Mouse (Mus musculus) kidney, postnatal 0 days (tissue): Measurements from ENCODE around the gene Kcnj9. TPM values are rescaled to one million over a fixed set of nuclear protein-coding genes. Genes with fewer than 3 reads are reported as not detected.

ENCODE experiments used
- ATAC-seq: fragments of 200-750 bp; cut with Nextera tagmentation; replicated peaks from 2 replicates; pipeline ENCODE4 v1.8.0; 2017; ENCODE audit warnings: low read depth, moderate number of reproducible peaks, moderate TSS enrichment, moderate library complexity; ENCODE audit not compliant: low FRiP score
- DNase-seq: peaks from one replicate; pipeline ENCODE4 v3.0.0-alpha.2; 2016; ENCODE audit warnings: low spot score
- H3K27ac ChIP-seq: fragments of 300-500 bp; sonication (generic); 2 replicates; pipeline ENCODE4 v1.5.1; 2014; ENCODE audit warnings: mild to moderate bottlenecking
- H3K27me3 ChIP-seq: fragments of 300-500 bp; sonication (generic); 2 replicates; pipeline ENCODE4 v1.6.1; 2014; ENCODE audit warnings: low read length, mixed read lengths; ENCODE audit not compliant: insufficient read depth
- H3K36me3 ChIP-seq: fragments of 300-500 bp; sonication (generic); 2 replicates; pipeline ENCODE4 v1.6.1; 2014; ENCODE audit warnings: low read length, mixed read lengths; ENCODE audit not compliant: insufficient read depth
- H3K4me1 ChIP-seq: fragments of 300-500 bp; sonication (generic); replicated peaks from 2 replicates; pipeline ENCODE4 v1.6.1; 2014; ENCODE audit warnings: antibody characterized with exemption, low read length, mixed read lengths; ENCODE audit not compliant: insufficient read depth
- H3K4me2 ChIP-seq: fragments of 300-500 bp; sonication (generic); 2 replicates; pipeline ENCODE4 v1.6.1; 2014; ENCODE audit warnings: mild to moderate bottlenecking, low read length, moderate library complexity, mixed read lengths
- H3K4me3 ChIP-seq: fragments of 300-500 bp; sonication (generic); replicated peaks from 2 replicates; pipeline ENCODE4 v1.5.1; 2014; ENCODE audit warnings: low read depth, low read length
- H3K9ac ChIP-seq: fragments of 300-500 bp; sonication (generic); 2 replicates; pipeline ENCODE4 v1.6.1; 2014; ENCODE audit warnings: low read depth, low read length
- H3K9me3 ChIP-seq: fragments of 300-500 bp; sonication (generic); replicated peaks from 2 replicates; pipeline ENCODE4 v1.6.1; 2016; ENCODE audit warnings: low read length, inconsistent platforms, mixed read lengths
- CTCF ChIP-seq: IDR thresholded peaks from 2 replicates; pipeline ENCODE4 v1.5.1; 2016; ENCODE audit warnings: antibody characterized with exemption, low read depth, mild to moderate bottlenecking, moderate library complexity
- WGBS: fragments of 180-500 bp; shearing (Covaris S2); extraction: QIAGEN DNeasy Blood & Tissue Kit; methylation state at CpG from one replicate; pipeline ENCODE4 v1.1.7; 2014; 5-methylcytosine and 5-hydroxymethylcytosine counted together
- polyA plus RNA-seq: library from polyadenylated mRNA; unstranded; fragments of >200 nt; fragmentation: Nextera tagmentation; extraction: Ambion mirVana; gene quantifications from 2 replicates; pipeline ENCODE4 v1.2.1, GENCODE M21; 2015

Kcnj9 gene
- polyA plus RNA-seq, 1 experiment from 2014 or later = 0.03 TPM

DNA sequence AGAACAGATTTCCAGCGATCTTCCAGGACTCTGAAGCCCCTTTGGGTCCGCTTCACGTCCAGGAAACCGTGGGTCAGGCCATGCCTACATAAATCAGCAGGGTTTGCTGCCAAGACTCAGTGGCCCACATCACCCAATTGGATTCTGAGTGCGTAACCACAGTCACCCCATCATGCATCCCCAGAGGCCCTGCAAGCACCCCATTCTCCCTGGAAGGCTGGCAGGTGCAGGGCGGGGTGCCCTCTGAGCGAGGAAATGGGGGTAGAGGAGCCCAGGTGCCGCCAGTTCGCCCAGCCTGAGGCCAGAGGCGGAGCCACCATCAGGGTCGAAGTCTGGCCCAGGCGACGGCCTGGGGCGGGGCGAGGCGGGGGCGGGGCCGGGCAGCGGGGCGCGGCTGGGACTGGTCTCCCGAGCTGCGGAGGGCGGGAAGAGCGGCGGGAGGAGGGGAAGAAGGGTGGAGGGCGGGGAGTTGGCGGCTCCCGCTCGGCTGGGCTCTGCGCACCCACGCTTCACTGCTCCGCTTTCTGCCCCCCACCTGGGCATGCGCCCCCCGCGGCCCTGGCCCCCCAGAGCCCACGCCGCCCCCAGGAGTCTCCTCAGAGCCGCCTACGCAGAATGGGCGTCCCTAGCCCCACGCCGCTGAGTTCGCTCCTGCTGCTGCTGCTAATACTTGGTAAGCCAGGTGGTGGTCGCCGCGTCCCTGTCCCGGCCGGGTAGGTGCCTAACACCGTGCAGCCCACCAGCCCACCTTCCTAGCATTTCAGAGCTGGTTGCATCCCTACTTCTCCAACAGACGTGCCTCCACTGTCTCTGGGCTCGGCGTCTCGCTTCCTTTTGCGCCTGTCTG is 17.0 kb downstream of the Kcnj9 start:
- Histone ChIP-seq H3K4me2 (peak overlapping the region; percentile 85), H3K9me3 (no peaks in the 10 kb centered on the region), H3K4me3 (peak overlapping the region; percentile 71), H3K36me3 (0 out of 2 replicates have a peak, but pooled peaks cover under 1% of the 10 kb centered on the region), H3K27ac (peak overlapping the region; percentile 96), H3K9ac (peak overlapping the region; percentile 69), H3K4me1 (0 out of 2 replicates have a peak, but pooled peaks cover 11% of the 10 kb centered on the region), H3K27me3 (no peaks in the 10 kb centered on the region)
- WGBS = 0% methylated on average over 37 of the region's 55 CpGs
- peak; percentile 94 for DNase-seq
- TF ChIP-seq CTCF = no peak
- peak; percentile 69 for ATAC-seq

DNA sequence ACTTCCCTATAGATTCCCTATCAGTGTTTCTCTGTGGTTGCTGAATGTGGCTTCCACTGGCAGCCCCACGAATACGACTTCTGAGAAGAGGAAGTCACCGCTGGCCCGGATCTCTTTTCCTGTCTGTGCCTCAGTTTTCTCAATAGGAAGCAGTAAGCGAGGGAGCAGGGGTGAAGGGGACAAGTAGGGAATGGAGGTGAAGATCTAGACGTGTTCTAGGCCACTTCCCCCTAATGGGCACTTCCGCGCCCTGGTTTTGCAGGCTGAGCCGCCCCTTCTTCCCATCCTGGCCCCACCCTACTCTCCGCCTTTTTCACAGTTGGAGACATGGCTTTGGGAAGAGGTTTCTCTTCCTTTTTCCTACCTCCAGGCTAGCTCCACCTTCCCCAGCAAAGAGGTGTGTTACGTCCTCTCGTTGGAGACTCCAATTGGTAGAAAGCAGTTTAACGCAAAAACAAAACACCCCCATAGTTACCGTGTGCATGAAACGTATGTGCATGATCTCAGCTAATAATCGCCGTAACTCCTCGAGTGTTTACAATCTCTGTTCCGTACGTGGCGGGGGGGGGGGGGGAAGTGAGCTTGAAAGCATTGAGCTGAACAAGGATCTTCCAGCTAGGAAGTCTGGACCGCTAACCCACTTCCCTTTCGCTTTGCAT is 17.7 kb downstream of the Kcnj9 start:
- peak; percentile 18; the same call in 1 of the 2 replicates for ATAC-seq
- no peaks in the 10 kb centered on the region for H3K9me3 ChIP-seq
- H3K27me3 ChIP-seq = no peaks in the 10 kb centered on the region
- no peak; the same call in 1 of the 2 replicates for TF ChIP-seq CTCF
- DNase-seq = peak; percentile 84
- H3K4me3 ChIP-seq = peak overlapping the region; percentile 71
- peak overlapping the region; percentile 69 for H3K9ac ChIP-seq
- 0 out of 2 replicates have a peak, but pooled peaks cover 13% of the 10 kb centered on the region for H3K4me1 ChIP-seq
- H3K27ac ChIP-seq = peak overlapping the region; percentile 96
- no peaks in the 10 kb centered on the region for H3K36me3 ChIP-seq
- 3% methylated on average over 23 of the region's 23 CpGs for WGBS
- peak overlapping the region; percentile 85 for H3K4me2 ChIP-seq

DNA sequence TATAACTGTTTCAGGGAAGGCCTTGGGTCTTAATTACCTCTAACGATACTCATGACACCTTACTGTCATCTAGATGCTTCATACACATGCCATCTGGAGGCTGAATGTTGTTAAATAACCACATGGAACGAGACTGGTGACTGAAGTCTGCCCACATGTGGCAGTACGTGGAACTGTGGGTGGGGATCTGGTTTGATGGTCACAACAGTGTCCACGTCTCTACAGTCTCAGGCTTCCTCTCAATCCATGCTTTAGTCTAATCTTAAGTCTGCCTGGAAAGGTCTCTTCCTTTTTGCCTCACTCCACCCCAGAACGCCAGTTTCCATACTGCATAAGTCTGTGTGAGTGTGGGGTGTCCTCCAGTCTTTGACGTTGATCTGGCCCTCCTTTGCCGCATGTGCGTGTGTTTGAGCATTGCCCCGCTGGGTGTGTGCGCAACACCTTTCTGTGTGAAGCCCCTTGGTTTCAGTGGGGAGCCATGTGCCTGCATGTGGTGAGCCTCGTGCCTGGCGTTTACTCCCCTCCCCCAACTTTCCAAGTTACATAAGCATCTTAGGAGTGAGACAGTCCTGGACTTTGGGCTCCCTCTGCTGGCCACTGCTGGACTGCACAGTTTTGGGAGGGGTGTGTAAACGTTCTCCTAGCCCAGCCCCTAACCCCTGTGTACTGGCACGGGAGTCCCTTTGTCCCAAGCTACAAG is 19.3 kb downstream of the Kcnj9 start:
- peak overlapping the region; percentile 63 for H3K4me2 ChIP-seq
- peak overlapping the region; percentile 18; the same call in 1 of the 2 replicates for H3K4me3 ChIP-seq
- peak; percentile 98 for DNase-seq
- H3K27ac ChIP-seq = peak overlapping the region; percentile 82
- ATAC-seq = peak; percentile 80
- H3K9me3 ChIP-seq = no peaks in the 10 kb centered on the region
- WGBS = under 1% methylated on average over 14 of the region's 14 CpGs
- no peaks in the 10 kb centered on the region for H3K27me3 ChIP-seq
- no peaks in the 10 kb centered on the region for H3K36me3 ChIP-seq
- peak; percentile 96 for TF ChIP-seq CTCF
- 0 out of 2 replicates have a peak, but pooled peaks cover 13% of the 10 kb centered on the region for H3K4me1 ChIP-seq
- peak overlapping the region; percentile 58; the same call in 1 of the 2 replicates for H3K9ac ChIP-seq

DNA sequence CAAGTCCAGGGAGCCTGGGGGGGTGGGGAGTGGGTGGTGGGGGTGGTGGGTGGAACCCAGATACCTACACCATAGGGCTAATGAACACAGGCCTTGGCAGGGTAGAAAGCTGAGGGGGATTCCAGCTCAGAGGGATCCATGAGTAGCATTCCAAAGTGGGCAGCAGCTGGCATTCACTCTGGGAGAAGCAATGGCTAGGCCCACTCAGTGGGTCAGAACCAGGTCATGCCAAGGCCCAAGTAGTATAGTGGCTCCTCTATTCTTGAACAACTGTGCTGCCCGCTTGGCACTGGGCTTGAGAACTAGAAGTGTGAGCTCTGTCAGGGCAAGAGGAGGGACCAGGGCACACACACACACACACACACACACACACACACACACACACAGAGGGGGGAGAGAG is 20.7 kb downstream of the Kcnj9 start:
- no peak overlapping the region for H3K9ac ChIP-seq
- no peaks in the 10 kb centered on the region for H3K27me3 ChIP-seq
- no peaks in the 10 kb centered on the region for H3K36me3 ChIP-seq
- no peak overlapping the region for H3K4me2 ChIP-seq
- peak overlapping the region; percentile 47; the same call in 1 of the 2 replicates for H3K27ac ChIP-seq
- ATAC-seq = no peak
- no peaks in the 10 kb centered on the region for H3K9me3 ChIP-seq
- 100% methylated on average over 1 of the region's 1 CpGs for WGBS
- no peak for TF ChIP-seq CTCF
- no peak for DNase-seq
- H3K4me1 ChIP-seq = 0 out of 2 replicates have a peak, but pooled peaks cover 13% of the 10 kb centered on the region
- no peak overlapping the region for H3K4me3 ChIP-seq

DNA sequence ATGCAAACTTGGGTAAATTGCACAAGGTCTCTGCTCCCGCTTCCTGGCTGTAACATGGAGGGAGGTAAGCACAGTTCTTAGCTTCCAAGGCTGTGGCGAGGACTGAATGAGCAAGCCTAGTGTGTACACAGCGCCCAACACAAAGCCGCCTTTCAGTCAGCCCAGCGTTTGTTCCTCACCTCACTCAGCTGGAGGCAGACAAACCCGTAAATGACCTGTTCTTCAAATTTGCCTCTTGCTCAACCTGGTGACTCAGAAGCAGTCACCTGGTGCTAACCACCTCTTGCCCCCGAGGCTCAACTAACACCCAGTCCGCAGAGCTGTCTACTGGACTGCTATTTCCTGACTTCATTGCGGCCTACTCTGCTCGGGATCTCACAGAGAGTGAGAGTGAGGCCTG is 21.2 kb downstream of the Kcnj9 start:
- 0 out of 2 replicates have a peak, but pooled peaks cover 9% of the 10 kb centered on the region for H3K4me1 ChIP-seq
- DNase-seq = no peak

DNA sequence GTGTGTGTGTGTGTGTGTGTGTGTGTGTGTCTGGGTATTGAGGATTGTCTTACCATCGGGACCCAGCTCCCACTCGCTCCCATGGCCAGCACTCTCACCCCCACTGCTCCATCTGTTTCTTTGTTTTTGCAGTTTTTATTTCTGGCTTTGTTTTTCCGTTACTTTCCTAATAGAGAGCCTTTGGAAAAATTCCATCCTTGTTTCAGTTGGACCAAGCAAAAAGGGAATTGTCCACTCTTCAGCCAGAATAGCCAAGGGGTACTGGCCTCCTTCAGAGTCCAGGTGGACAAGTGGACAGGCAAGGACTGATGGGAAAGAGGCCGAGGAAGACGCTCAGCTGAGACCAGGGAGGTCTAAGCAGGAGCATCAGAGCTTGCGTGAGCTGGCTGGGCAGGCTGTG is 22.2 kb downstream of the Kcnj9 start:
- DNase-seq = no peak
- H3K9me3 ChIP-seq = no peaks in the 10 kb centered on the region
- TF ChIP-seq CTCF = no peak
- no peak overlapping the region for H3K27ac ChIP-seq
- H3K4me2 ChIP-seq = no peak overlapping the region
- H3K4me1 ChIP-seq = 0 out of 2 replicates have a peak, but pooled peaks cover 7% of the 10 kb centered on the region
- H3K27me3 ChIP-seq = no peaks in the 10 kb centered on the region
- no peak overlapping the region for H3K4me3 ChIP-seq
- ATAC-seq = no peak
- no peaks in the 10 kb centered on the region for H3K36me3 ChIP-seq
- WGBS = 57% methylated on average over 6 of the region's 6 CpGs
- H3K9ac ChIP-seq = no peak overlapping the region

More for the DNA sequence above, 21.2 kb downstream of the Kcnj9 start:
- no peak overlapping the region for H3K4me3 ChIP-seq
- no peak overlapping the region for H3K9ac ChIP-seq
- no peak overlapping the region for H3K4me2 ChIP-seq
- H3K36me3 ChIP-seq = no peaks in the 10 kb centered on the region
- WGBS = 62% methylated on average over 10 of the region's 10 CpGs
- H3K27me3 ChIP-seq = no peaks in the 10 kb centered on the region
- no peak for ATAC-seq
- no peaks in the 10 kb centered on the region for H3K9me3 ChIP-seq
- TF ChIP-seq CTCF = no peak
- peak overlapping the region; percentile 47; the same call in 1 of the 2 replicates for H3K27ac ChIP-seq
